Mouse (Mus musculus): Measurements from ENCODE around the gene C2cd6.

Gene C2cd6

GRCm38 (mm10) chr1:59094705-59095104 is at the start of gene C2cd6:
C2cd6 (minus strand) TSS chr1:59094900.
- no peak for DNase-seq

GRCm38 (mm10) chr1:59142809-59143208 is 48.1 kb upstream of the C2cd6 start:
- DNase-seq: peak; percentile 20 to 56

GRCm38 (mm10) chr1:59134419-59134818 is 39.7 kb upstream of the C2cd6 start:
- no peak for DNase-seq

DNA sequence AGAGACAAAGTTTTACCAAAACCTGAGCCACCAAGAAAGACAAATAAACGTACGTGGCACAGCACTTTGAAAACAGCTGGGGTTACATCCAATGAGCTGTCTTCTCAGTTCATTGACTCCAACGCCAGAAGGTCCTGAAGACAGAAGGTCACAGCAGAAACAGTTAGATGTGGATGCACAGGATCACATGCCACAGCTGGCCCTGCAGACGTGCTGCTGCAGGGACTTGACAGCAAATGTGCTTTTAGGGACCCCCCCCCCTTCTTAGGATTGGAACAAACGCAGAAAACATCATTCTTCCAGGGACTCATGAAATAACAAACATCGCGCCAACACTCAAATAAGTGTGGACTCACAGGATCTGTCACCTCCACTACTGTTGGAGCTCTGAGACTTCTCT is 34.2 kb upstream of the C2cd6 start:
- no peak for DNase-seq

DNA sequence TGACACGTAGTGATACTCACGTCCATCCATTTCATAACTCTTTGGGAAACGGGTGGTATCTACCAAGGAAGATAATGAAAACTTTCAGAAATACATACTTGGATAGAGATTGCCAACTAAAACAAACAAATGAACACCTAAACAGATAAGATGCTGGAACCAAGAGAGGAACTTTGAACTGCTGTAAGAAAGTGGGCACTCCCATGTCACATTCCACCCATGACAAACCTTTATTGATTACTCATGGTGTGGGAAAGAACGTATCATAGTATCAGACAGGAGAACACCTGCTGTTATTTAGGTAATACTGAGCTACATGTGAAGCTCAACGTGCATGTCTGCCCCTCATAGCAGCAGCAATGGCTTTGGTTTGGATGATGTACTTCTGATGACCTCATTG is 30.9 kb upstream of the C2cd6 start:
- DNase-seq: no peak

GRCm38 (mm10) chr1:59119720-59120457 is 25.2 kb upstream of the C2cd6 start, which contains the start of gene Tmem237:
Tmem237 (minus strand) TSS chr1:59120408.
- DNase-seq: peak; percentile 73 to 79

GRCm38 (mm10) chr1:59110524-59110923 is 15.8 kb upstream of the C2cd6 start:
- DNase-seq: no peak

DNA sequence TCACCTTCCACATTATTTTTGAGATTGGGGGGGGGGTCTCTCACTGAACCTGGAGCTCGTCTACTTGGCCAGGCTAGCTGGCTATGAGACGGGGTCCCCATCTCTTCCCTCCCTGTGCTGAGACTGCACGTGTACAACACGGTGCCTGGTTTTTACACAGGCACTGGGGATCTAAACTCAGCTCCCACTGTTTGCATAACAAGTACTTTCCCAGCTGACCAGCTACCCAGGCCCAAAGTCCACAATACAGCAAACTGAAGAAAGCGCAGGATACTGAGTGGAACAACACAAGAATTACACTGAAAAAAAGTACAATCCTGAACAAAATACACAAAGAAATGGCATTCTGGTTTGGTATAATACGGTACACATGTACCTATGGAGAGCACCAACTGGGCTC is 7.4 kb upstream of the C2cd6 start:
- no peak for DNase-seq

DNA sequence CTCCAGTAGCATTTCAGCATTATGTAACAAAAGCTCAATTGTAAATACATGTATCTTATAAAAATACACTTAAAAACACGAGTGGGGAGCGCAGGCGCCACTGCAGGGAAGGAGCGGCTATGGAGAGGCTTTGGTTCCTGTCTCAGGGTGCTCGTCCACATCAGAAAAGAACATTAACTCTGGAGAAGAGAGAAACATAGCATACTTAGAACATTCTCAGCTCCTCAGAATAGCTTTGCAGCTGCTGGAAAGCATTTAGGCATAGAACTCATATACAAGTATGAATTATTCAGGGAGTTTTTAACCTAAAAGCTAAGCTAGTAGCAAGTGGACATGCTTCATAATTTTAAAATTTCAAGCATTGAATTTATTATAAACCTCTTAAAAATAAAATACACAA is 6.3 kb upstream of the C2cd6 start:
- DNase-seq: no peak

DNA sequence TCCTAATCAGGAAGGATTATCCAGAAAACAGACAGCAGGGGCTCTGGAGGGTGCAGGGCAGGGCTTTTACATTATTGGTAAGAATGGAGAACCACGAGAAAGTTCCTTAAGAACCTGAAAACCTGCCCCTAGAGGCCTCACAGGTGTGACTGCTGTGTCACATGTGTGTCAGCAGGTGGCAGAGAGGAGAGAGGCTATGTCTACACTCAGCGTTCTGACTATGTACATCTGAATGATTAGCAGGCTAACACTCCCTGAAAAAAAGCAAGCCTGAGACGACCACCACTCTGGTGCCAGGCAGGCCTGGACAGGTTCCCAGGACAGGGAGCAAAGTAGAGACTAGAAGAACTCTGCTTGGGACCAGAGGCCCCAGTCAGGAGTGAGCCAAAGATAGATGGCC is 23.8 kb downstream of the C2cd6 start:
- DNase-seq: peak; percentile 8 to 14

DNA sequence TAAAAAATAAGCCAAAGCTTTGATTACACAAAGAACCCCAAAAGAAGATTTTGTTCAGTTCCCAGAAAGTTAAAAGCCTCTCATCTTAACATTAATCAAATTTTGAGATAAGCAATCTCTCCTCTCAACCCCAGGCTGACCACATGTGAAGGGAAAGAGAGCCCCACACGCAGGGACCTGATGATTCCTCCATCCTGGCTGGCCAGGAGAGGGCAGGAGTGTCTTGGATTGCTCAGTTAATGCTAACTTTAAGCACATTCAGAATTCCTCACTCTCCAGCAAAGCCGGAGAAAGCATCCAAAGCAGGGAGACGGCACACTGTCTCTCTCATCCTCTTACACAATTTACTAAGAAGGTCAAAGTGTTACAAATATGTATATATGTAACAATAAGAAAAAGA is 26.7 kb downstream of the C2cd6 start:
- no peak for DNase-seq

DNA sequence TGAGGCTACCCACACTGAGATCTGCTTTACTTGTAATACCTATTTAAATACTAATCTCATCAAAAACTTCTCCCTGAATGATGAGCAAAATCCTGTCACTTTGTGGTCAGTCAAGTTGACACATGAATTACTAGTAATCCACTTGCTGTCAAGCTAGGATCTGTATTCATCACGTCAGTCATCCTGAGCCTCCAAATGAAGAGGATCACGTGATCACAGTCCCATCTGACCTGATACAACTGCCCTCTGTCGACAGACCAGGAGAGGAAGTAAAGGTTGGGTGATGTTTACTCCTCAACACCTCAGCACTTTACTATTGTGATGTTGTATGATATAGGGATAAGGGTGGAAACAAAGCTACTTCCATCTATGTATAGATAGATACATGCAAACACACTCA is 31.0 kb downstream of the C2cd6 start:
- no peak for DNase-seq

GRCm38 (mm10) chr1:59056955-59057354 is 37.7 kb downstream of the C2cd6 start:
- no peak for DNase-seq

DNA sequence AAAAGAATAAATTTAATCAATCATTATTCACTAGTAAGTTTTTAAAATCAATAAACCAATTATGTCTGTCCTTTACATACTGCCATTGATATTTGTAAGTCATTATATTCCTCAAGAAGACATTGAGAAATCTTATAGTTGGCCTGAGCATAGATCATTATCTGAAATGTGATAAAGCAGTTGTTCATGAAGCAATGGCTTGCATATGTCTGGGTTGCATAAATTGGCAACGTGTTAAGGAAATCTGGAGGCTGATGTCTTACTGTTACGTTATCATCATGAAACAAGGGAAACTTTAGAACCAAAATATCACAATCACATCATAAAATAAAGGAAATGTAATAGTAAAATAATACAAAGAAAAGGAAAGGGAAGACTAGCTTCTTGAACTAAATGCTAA is 43.4 kb downstream of the C2cd6 start:
- DNase-seq: no peak

- no peak for DNase-seq
Measured at GRCm38 (mm10) chr1:59037723-59038122, 57.0 kb downstream of the C2cd6 start.

DNA sequence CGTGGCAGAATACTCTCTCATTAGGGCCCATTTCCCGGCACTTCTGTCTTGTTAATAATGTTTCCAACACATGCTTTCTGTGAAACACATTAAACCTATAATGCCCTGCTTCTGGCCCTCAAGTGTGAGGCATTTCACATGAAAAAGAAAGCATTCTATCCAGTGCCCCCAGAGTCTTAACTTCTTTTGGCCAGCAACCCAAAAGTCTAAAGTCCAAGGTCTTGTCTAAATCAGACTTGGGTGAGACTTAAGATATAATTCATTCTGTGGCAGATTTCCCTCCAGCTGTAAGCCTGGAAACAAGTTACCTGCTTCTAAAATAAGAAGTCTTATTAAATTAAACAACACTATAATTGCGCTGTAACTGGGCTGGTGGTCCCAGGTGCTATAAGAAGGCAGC is 73.1 kb downstream of the C2cd6 start:
- DNase-seq: no peak

DNA sequence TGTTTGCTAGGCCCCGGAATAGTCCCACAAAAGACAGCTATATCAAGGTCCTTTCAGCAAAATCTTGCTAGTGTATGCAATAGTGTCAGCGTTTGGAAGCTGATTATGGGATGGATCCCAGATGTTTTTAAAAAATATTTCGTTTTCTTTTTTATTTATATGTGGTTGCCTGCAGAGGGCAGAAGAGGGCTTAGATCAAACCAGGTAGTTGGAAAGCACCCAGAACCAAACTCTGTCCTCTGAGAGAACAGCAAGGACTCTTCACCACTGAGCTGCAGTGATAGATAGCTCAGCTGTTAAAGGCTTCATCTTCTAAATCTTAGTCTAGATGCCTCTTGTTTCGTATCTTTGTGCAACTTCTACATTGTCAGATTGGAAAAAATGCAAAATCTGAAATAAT is 85.5 kb downstream of the C2cd6 start:
- no peak for DNase-seq
